Mouse (Mus musculus) myocyte (in vitro differentiated cells): ENCODE results near the gene Cldn3.

Experiments
- MAX ChIP-seq: IDR thresholded peaks from one replicate; pipeline ENCODE4 v1.6.1; 2011; ENCODE audit warnings: low read depth, mild to moderate bottlenecking, control low read depth
- POLR2A ChIP-seq: IDR thresholded peaks from one replicate; pipeline ENCODE4 v1.6.1; 2011; ENCODE audit warnings: low read depth, mild to moderate bottlenecking, control low read depth, moderate library complexity; ENCODE audit not compliant: insufficient read length
- POLR2AphosphoS2 ChIP-seq: IDR thresholded peaks from one replicate; pipeline ENCODE4 v1.6.1; 2011; ENCODE audit warnings: low read depth, control low read depth; ENCODE audit not compliant: insufficient read length
- TCF3 ChIP-seq: IDR thresholded peaks from one replicate; pipeline ENCODE4 v1.6.1; 2011; ENCODE audit warnings: low read depth, control low read depth; ENCODE audit not compliant: insufficient read length
- USF1 ChIP-seq: IDR thresholded peaks from one replicate; pipeline ENCODE4 v1.6.1; 2011; ENCODE audit warnings: low read depth, mild to moderate bottlenecking, control low read depth, moderate library complexity

DNA sequence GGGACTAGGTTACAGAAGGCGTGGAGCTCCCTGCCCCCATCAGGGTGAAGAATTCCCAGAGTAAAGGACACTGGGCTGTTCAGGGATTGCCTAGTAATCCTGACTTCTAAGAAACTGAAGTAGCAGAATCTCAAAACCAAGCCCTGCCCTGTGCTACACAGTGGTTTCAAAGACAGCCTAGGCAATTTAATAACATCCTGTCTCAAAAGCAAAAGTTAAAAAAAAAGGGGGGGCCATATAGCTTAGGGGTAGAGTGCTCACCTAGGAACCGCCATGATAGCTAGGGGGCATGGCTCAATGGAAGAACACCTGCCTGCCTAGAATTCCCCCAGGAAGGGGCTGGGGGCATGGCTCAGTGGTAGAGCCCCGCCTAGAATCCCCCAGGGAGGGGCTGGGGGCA lies 46.9 kb upstream of the Cldn3 start:
- TF ChIP-seq USF1 (no peak), POLR2A (no peak), TCF3 (no peak), MAX (no peak), POLR2AphosphoS2 (no peak)
